ENCODE assay signal across 8 mouse cellular contexts in genomic region chr16:76539669-76540068, GRCm38 (mm10).
DNase-seq lines count a peak whose midpoint lies in the region; ATAC-seq lines count a peak whose summit lies in the region.

No protein-coding gene starts in this region.

- no peak overlapping the region for H3K4me2 ChIP-seq in heart, embryonic 12.5 days
- H3K4me2 ChIP-seq in kidney, embryonic 15.5 days, result no peak overlapping the region

- no peak overlapping the region for H3K9ac ChIP-seq in heart, embryonic 12.5 days
- no peak overlapping the region for H3K9ac ChIP-seq in kidney, embryonic 15.5 days

- DNase-seq in adrenal gland, adult 2 months, result peak; percentile 25
- DNase-seq in adrenal gland, postnatal 4 days (ENCODE audit: low spot score in 2 of 2), result no peak
- DNase-seq in embryo, embryonic 11 days, result peak; percentile 82
- peak; percentile 37 to 58 for DNase-seq in lung, postnatal 4 days
- no peak for DNase-seq in cerebellum, adult 11 months
- no peak for DNase-seq in spleen, adult 18-20 months

- 8% methylated on average over 6 of the region's 6 CpGs for WGBS in heart, embryonic 12.5 days
- WGBS in kidney, embryonic 15.5 days, result 17% methylated on average over 6 of the region's 6 CpGs

- H3K27me3 ChIP-seq in heart, embryonic 12.5 days (replicated peaks), result no peaks in the 10 kb centered on the region
- H3K27me3 ChIP-seq in kidney, embryonic 15.5 days, result no peaks in the 10 kb centered on the region

- no peaks in the 10 kb centered on the region for H3K9me3 ChIP-seq in heart, embryonic 12.5 days (replicated peaks)
- no peaks in the 10 kb centered on the region for H3K9me3 ChIP-seq in kidney, embryonic 15.5 days (replicated peaks)

- peak overlapping the region; percentile 23; the same call in 1 of the 2 replicates for H3K27ac ChIP-seq in heart, embryonic 12.5 days (ENCODE audit: poor library complexity, severe bottlenecking)
- no peak overlapping the region for H3K27ac ChIP-seq in kidney, embryonic 15.5 days

- peak; percentile 80 for ATAC-seq in heart, embryonic 12.5 days (ENCODE audit: insufficient number of reproducible peaks, low FRiP score)
- ATAC-seq in kidney, embryonic 15.5 days (replicated peaks; ENCODE audit: low FRiP score), result peak; percentile 79

- H3K36me3 ChIP-seq in heart, embryonic 12.5 days, result no peaks in the 10 kb centered on the region
- no peaks in the 10 kb centered on the region for H3K36me3 ChIP-seq in kidney, embryonic 15.5 days

- no peak overlapping the region for H3K4me3 ChIP-seq in heart, embryonic 12.5 days
- H3K4me3 ChIP-seq in kidney, embryonic 15.5 days (replicated peaks), result no peak overlapping the region

- peaks cover 12% of the 10 kb centered on the region for H3K4me1 ChIP-seq in heart, embryonic 12.5 days (replicated peaks)
- peaks cover 6% of the 10 kb centered on the region; the same call in 1 of the 2 replicates for H3K4me1 ChIP-seq in kidney, embryonic 15.5 days

Comparison
In these comparisons a context has a peak if more than half of its experiments do, and no peak if none do; other contexts are left out.
1. DNase-seq: peak in adrenal gland, adult 2 months (single experiment), embryo, embryonic 11 days (single experiment) and lung, postnatal 4 days (2 of 2); none in adrenal gland, postnatal 4 days (0 of 2), cerebellum, adult 11 months (single experiment) and spleen, adult 18-20 months (0 of 2).